Mouse (Mus musculus) intestine, embryonic 14.5 days (tissue): Measurements from ENCODE around the gene Csrp2. TPM values are rescaled to one million over a fixed set of nuclear protein-coding genes. Genes with fewer than 3 reads are reported as not detected.

Source experiments
- ATAC-seq: fragments of 200-750 bp; cut with Nextera tagmentation; replicated peaks from 2 replicates; pipeline ENCODE4 v1.8.0; 2017; ENCODE audit warnings: low read depth, moderate number of reproducible peaks, moderate TSS enrichment, moderate library complexity; ENCODE audit not compliant: low FRiP score, low TSS enrichment
- DNase-seq: peaks from one replicate; pipeline ENCODE4 v3.0.0-alpha.2; 2018; ENCODE audit warnings: low spot score
- H3K27ac ChIP-seq: fragments of 300-500 bp; sonication (generic); 2 replicates; pipeline ENCODE4 v1.5.1; 2014; ENCODE audit warnings: low read depth, mild to moderate bottlenecking, control low read depth
- H3K27me3 ChIP-seq: fragments of 300-500 bp; sonication (generic); replicated peaks from 2 replicates; pipeline ENCODE4 v1.6.1; 2014; ENCODE audit warnings: low read length, control low read depth; ENCODE audit not compliant: control insufficient read depth, insufficient read depth
- H3K36me3 ChIP-seq: fragments of 300-500 bp; sonication (generic); 2 replicates; pipeline ENCODE4 v1.6.1; 2014; ENCODE audit warnings: low read length, control low read depth; ENCODE audit not compliant: control insufficient read depth, insufficient read depth
- H3K4me1 ChIP-seq: fragments of 300-500 bp; sonication (generic); replicated peaks from 2 replicates; pipeline ENCODE4 v1.6.1; 2014; ENCODE audit warnings: low read length, control low read depth, mixed read lengths; ENCODE audit not compliant: control insufficient read depth, insufficient read depth
- H3K4me2 ChIP-seq: fragments of 300-500 bp; sonication (generic); 2 replicates; pipeline ENCODE4 v1.6.1; 2014; ENCODE audit warnings: low read length
- H3K4me3 ChIP-seq: fragments of 300-500 bp; sonication (generic); 2 replicates; pipeline ENCODE4 v1.5.1; 2014; ENCODE audit warnings: low read depth, low read length, control low read depth, mixed read lengths
- H3K9ac ChIP-seq: fragments of 300-500 bp; sonication (generic); 2 replicates; pipeline ENCODE4 v1.6.1; 2014; ENCODE audit warnings: mild to moderate bottlenecking, low read length
- H3K9me3 ChIP-seq: fragments of 300-500 bp; sonication (generic); 2 replicates; pipeline ENCODE4 v1.6.1; 2016; ENCODE audit warnings: low read length, control low read depth; ENCODE audit not compliant: control insufficient read depth
- WGBS: fragments of 180-500 bp; shearing (Covaris S2); extraction: QIAGEN DNeasy Blood & Tissue Kit; methylation state at CpG from one replicate; pipeline ENCODE4 v1.1.7; 2014; 5-methylcytosine and 5-hydroxymethylcytosine counted together
- polyA plus RNA-seq: library from polyadenylated mRNA; unstranded; fragments of >200 nt; fragmentation: Nextera tagmentation; extraction: Ambion mirVana; gene quantifications from 2 replicates; pipeline ENCODE4 v1.2.1, GENCODE M21; 2014

Gene Csrp2
- polyA plus RNA-seq, 1 experiment from 2014 or later = 283 TPM

DNA sequence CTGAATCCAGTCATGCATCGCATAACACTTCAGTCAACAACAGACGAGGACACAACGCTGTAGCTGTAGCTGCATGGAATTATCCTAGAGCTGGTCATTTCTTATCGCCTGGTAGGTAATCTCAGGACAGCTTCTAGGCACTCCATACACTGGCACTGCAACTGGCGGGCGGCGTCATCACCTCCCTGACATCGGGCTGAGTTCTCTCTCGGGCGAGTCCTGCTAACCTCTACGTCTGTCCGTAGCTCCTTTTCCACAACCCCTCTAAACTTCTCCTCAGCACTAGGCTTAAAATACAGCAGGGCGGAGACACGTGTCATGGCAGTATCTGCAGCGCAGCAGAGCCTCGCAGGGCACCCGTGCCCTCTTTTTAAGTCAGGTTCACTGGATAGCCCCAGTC is 67.1 kb downstream of the Csrp2 start:
- Histone ChIP-seq H3K4me2 (no peak overlapping the region), H3K4me3 (no peak overlapping the region), H3K36me3 (peaks cover 3% of the 10 kb centered on the region), H3K9me3 (no peaks in the 10 kb centered on the region), H3K27ac (no peak overlapping the region), H3K9ac (no peak overlapping the region), H3K4me1 (peaks cover 3% of the 10 kb centered on the region; the same call in 1 of the 2 replicates), H3K27me3 (no peaks in the 10 kb centered on the region)
- no peak for DNase-seq
- 92% methylated on average over 17 of the region's 17 CpGs for WGBS
- ATAC-seq = no peak

Other genes starting within 250 kb of the Csrp2 start
- 22.2 and 23.0 TPM in 2 replicates for gene E2f7, start 174.3 kb upstream of the Csrp2 start, polyA plus RNA-seq
- 25.0 and 26.3 TPM in 2 replicates for gene Zdhhc17, start 90.4 kb downstream of the Csrp2 start, polyA plus RNA-seq
- 6.2 and 6.7 TPM in 2 replicates for gene Osbpl8, start 245.0 kb downstream of the Csrp2 start, polyA plus RNA-seq